Mouse (Mus musculus) frontal cortex, postnatal 25 days (tissue): ENCODE measurements around the gene Myo18b.

ENCODE experiments used
- DNase-seq, 2 experiments: peaks; one replicate each; pipeline ENCODE4 v3.0.0; 2022; ENCODE audit warnings: low spot score in 2 of 2

Gene Myo18b

DNA sequence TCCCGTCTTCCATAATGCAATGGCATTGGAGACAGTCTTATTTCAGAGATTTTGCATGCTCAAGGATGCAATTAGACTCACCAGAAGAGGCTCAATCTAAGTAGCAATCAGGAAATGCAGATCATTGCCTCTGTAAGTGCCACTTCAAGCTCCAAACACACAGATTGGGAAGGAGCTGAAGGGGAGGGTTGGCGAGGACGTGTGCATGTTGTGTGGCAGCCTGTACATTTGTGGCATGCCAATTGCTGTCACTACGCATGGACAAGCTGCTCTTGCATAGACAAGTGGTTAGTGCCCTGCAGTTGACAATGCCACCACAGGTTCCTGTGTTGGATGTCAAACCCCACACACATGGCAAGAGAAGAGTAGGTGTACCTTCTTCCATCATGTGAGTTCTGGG lies 88.5 kb downstream of the Myo18b start:
- DNase-seq = no peak

DNA sequence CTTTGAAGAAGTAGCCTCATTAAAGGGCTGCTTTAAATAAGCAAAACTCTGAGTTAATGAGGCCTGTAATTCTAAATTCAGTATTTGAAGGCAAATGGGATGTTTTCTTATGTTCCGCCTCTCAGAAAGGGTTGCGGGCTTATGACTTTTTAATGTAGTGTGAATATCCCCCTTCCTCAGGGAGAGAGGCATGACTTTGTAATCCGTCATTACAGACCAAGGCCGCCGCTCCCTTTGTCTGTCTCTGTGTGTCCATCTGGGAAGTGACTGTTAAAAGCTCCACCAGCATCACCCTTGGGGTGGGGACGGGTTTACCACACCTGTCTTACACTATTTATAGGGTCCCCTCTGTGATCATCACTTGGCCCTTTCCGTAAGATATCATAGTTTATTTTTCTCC lies 100.1 kb downstream of the Myo18b start:
- DNase-seq = no peak

DNA sequence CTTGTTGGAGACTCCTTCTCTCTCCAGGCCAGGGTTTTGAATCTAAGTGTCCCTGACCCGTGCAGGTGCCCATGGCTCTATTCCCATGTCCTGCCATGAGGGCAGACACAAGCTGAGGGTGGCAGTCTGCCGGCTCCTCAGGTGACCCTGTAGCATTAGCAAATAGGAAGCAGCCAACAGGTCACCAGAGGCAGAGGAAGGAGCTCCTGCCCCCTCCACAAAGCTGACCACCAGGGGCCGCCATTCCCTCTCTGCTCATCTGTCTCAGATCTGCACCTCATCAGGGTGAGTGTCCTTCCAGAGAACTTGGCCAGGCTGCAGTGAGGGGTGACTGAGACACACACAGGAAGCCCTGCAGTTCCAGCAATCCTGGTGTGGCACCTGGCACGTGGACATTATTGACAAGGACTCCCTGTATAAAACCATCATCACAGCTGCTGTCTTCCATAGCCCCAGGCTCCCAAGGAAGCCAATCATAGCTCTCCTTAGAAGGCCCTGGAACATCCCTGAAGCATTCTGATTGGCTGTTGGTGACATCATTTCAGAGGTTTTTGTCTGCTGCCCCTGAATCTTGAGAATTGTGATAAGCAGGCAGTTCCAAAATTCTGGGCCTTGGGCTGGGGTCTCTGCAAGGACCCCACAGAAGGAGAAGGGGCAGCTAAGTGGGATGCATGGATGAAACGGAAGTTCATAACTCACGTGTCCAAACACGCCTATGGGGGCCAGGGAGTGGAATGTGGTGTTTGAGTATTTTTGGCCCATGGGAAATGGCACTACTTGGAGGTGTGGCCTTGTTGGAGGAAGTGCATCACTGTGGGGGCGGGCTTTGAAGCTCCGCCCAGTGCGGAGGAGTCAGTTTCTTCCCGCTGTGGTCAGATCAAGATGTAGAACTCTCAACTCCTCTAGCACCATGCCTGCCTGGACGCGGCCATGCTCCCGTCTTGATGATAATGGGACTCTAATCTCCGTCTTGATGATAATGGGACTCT lies 104.1 kb downstream of the Myo18b start:
- no peak for DNase-seq

DNA sequence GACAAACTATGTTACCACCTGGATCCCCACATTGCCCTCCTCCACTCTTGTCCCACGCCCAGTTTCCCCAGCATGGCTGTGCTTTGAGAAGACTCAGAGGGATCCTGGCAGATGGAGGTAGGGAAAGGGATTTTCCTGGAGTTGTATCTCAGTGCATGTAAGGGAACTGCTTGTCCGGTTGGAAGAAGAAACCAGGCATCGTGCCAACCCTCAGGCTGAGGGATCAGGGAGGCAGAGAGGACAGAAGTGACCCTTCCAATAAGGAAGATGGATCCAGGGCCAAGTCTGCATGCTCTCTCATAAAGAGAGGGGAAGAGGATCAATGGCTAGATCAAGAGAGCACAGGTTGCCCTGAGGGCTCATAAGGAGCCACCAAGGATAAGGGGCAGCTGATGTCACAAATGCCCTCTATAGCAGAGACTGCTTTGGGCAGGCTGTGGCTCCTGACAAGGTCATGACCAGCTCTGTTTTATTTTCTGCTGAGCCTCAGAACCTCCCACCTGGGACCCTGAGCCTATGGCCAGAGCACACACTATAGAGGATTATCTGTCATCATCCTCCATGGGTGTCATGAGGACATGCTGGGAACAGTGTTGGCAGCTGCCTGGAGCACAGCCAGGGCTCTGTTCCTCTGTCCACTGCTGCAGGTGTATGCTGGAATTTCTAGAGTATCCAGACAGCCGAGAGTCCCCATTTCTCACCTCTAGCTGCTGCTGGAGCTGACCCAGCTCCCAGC lies 105.6 kb downstream of the Myo18b start:
- DNase-seq = no peak

DNA sequence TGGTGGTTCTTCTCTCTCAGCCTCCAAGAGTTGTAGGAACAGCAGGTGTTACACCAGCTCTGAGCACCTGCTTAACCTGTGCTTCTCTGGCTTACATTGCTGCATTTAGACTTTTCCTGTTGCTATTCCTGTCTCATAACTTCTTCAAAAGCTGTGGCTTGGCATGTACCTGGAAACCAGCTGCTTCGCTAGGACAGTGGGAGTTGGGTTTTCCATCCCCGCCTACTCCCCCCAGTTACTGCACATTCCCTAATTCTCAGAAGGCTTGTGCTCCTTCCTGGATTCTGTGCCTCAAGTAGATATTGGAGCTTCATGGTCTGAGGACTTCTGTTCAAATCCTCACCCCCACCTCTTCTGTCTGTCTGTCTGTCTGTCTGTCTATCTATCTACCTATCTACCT lies 107.7 kb downstream of the Myo18b start:
- no peak for DNase-seq

DNA sequence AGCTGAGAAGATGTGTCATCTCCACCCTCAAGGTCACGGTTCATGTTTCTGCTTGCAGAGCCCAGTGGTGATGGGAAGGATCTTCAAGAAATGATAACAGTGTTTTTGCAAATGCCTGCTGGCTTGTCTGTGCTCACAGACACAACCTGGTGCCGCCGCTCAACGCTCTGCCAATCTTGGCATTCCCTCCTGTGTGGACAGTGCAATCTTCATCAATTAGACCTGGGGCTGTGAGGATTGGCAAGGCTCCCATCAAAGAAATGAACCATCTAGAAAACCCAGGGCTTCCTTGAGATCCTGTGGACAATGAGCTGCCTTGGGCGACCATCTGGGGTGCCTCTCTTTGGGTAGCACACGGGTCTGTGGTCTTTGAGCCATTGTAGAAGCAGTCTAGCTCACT lies 109.4 kb downstream of the Myo18b start:
- DNase-seq = no peak

DNA sequence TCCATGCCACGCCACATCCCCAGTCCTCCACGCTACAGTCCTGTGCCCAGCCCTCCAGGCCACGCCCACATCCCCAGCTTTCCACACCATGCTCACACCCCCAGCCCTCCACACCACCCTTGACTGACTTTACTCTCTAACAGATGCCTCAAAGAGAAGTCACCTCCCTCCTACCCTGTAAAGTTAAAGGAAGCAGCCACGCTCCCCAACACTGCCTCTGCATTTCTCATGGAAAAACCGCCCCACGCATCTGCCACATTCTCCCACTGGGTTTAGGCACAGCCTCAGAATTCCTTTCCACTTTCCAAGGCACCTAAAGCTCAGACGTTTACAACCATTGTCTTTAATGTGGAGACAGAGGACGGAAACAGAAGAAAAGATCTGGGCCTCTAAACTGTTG lies 110.1 kb downstream of the Myo18b start:
- peak in 1 of 2 experiments; percentile 27 for DNase-seq

DNA sequence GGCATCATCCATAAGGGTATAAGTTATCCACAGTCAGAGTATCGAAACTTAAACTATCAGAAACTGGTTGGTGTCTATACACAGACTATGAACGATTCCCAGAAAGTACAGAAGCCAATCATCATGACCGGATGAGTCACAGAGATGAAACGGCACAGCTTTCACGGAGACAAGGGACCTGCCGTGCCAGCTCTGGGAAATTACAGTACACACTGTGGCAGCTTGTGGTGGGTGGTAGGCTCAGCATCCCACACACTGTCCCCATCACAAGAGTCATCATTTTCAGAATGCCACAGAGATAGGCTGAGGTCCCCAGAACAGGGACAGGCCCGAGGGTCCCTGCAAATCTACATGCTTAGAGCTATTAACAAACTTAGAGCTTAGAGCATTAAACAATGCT lies 114.4 kb downstream of the Myo18b start:
- DNase-seq = peak in 1 of 2 experiments; percentile 39

DNA sequence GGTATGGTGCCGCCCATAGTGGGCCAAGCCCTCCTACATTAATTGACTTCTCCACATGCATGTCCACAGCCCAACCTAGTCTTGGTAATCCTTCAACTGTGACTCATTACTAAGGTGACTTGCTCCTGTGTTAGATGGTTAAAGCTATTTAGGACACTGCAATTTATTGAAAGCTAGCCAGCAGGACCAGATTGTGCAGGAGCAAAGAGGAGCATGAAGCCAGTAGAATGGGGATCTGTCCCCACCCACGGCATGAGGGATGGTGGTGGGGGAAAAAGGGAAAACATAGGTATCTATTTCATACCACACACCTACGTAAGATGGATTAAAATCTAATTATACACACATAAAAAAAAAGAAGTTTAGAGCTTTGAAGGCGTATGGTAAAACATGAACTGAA lies 114.9 kb downstream of the Myo18b start:
- no peak for DNase-seq

DNA sequence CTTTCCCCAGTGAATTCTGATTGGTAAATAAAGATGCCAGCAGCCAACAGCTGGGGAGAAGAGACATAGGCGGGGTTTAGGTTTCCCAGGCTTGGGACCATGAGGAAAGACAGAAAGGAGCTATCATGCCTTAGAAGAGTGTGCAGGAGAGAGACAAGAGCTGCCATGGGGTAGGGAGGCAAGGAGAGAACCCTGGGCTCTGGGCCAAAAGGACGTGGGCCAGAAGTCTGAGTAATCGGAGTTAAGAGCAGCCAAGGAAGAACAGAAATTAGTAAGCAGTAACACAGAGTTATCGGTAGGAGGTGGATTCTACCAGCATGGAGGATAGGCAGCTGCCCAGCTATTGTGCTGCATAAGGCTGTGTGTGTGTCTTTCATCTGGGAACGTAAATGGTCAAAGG lies 115.8 kb downstream of the Myo18b start:
- DNase-seq = peak; percentile 52 to 54

DNA sequence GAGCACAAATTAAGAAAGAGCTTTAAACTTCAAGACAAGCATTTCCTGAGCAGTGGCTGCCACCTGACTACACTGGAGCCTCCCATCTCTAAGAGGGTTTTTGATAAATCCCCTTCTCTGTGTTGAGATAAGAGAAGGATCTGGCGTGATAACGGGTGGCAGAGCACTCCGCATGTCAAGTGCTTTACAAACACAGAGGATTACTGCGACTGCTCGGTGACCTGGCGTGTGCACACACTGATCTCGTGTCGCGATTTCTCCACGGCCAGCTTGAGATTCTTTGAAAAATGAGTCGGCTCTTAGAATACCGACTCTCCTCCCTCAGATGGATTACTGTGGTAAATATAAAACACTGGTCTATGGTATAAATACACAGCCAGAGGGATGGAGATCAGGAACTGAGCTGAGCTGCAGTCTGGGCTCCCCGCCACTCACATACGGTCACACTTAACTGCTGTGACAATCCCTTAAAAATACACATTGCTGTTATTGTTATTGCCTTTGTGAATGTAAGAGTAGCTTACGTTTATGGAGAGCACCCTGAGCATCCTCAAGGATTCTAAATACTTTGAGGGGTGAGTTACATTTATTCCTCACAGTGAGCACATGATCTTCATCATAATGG lies 119.3 kb downstream of the Myo18b start:
- DNase-seq = no peak

DNA sequence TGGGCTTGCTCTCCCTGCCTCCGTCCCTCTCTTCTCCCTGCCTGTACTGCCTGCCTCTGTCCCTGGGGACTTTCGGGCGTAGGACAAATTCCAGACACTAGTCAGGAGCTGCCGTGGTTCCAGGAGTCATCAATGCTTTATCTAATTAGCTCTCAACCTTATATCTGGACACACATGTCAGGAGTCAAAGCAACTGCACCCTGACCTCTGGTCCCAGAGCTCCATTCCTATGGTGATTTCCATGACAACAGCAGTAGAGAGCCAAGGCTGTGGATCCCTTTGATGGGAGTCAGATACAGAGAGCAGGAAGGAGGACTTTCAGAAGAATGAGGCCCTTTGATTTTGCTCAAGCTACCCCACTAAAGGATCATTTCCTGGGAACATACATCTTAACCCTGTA lies 122.7 kb downstream of the Myo18b start:
- DNase-seq = no peak

DNA sequence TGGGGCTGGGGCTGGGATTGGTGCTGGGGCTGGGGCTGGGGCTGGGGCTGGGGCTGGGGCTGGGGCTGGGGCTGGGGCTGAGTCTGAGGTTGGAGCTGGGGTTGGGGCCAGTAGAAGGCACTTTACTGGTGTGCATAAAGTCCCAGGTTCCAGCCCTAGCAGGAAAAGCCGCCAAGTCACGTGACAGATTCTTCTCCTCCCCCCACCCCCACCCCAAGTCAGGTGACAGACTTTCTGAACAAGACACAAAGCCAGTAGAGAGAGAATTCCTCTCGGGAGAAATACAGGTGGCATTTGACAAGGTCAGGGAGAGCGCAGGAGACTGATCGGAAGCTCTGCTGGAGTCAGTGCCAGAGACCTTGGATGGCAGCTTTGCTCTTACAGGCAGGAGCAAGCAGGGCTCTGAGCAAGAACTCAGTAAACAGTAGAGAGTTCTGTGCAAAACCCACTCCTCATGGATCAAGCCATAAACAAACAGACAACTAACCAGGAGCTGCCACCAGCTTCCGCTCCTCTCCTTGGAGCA lies 124.7 kb downstream of the Myo18b start:
- no peak for DNase-seq

DNA sequence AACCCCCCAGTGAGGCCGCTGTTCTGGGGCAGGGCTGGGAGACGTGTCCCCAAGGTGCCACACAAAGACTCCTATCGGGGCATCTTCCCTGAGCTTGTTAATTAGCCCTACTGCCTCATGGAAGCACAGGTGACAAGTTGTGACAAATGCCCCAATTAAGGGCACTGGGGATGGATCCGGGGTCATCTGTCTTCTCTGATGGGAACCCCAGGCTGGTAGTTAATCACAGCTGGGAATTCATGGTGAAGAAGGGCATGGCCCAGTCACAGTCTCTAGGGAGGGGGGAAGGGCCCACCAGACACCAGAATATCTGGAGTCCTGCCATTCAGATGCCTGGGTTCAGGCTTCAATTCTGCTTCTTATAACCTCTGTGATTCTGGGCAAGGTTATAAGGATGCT lies 126.4 kb downstream of the Myo18b start:
- no peak for DNase-seq

DNA sequence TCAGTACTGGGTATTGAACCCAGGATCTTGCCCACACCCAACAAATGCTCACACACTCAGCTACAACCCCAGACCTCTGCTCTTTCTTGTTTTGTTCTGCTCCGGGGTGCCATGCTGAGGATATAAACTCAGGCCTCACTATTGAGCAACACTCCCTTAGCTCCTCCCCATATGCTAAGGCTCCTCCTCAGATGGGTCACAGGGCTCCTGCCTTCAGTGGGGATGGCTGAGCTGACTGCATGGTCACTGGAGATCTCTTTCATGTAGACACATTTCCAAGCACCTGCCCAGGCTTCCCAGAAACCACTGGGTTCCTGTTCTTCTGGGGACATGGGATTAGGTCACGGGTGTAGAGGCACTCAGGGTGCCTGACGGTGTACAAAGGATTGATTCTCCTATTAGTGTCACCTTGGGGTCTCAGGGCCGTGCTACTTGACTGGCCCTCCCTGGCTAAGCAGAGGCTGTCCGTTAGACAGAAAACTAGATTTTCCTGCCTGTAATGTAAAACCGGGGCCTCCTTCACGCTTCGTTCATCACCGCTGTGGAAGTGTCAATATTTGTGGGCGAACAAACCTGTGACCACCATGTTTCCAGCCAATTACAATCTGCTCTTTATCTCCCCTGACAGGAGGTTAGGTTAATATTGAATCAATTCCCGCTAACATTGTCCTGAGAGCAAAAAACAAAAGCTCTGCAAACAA lies 127.0 kb downstream of the Myo18b start:
- no peak for DNase-seq

DNA sequence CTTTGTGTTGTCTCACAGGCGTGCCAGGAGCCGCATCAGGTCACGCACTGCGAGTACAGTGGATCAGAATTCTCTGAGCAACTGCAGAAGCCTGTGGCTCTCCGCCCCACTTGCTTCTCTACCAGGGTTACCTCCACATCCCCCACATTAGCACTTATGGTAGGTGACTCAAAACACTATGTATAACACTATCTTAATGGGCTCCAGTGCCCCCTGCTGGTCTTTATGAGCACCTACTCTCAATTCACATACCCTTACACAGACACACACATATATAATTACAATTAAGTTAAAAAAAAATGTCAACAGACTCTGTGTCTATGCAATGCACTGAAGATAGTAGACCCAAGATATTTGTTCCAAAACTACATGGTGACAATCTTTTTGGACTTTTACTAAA lies 127.6 kb downstream of the Myo18b start:
- no peak for DNase-seq

DNA sequence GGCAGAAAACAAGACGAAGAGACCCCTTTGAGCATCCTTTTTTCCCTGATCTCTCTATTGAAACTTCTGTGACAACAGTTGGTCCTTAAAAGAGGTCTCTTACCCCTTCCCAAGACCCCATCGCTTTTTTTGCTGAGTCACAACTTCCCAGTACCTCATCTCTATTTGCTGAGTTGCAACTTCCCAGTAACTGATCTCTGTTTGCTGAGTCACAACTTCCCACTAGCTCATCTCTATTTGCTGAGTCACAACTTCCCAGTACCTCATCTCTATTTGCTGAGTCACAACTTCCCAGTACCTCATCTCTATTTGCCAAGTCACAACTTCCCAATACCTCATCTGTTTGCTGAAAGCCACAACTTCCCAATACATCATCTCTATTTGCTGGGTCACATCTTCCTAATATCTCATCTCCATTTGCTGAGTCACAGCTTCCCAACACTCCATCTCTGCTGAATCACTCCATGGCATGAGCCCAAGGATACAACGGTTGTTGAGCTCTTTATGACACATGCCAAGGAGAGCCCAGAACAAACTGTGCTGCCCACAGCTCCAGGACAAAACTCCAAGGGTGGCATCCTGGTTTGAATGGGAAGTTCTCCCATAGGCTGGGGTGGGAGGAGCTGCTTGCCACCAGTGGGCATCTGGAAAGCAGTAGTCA lies 134.6 kb downstream of the Myo18b start:
- DNase-seq = no peak

DNA sequence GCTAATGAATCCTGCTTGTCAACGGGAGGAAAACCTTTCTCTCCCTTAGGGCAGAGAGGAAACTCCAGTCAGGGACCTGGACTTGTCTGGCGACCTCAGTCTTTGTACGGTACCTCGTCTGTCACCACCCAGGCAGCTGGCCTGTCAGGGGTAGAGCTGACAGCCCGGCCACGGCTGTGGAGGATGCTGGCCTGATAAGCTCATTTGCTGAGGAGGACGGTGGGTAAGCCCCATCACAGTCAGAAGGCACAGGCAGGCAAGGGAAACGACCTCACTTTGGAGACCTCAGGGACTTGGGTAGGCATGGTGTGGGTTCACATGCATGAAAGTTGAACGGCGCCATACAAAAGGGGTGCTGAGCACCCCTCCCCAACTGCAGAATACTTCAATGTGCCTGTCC lies 140.6 kb downstream of the Myo18b start:
- no peak for DNase-seq

DNA sequence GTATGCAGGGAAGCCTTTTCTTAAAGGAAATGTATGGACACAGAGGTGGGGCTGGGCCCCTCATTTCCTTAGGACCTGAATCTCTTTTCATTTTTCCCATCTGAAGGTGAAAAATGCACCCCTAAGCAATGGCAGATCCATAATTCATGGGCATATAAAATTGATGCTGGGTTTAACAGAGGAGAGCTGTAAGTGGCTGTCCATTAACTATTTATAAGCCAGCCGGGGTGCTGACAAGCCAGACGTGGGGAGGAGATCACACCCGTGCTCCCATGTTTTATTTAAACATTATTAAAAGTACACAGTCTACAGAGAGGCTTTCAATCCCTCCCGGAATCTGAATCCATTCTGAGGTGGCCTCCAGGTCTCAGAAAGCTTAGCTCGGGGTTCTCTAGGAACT lies 146.5 kb downstream of the Myo18b start:
- no peak for DNase-seq

DNA sequence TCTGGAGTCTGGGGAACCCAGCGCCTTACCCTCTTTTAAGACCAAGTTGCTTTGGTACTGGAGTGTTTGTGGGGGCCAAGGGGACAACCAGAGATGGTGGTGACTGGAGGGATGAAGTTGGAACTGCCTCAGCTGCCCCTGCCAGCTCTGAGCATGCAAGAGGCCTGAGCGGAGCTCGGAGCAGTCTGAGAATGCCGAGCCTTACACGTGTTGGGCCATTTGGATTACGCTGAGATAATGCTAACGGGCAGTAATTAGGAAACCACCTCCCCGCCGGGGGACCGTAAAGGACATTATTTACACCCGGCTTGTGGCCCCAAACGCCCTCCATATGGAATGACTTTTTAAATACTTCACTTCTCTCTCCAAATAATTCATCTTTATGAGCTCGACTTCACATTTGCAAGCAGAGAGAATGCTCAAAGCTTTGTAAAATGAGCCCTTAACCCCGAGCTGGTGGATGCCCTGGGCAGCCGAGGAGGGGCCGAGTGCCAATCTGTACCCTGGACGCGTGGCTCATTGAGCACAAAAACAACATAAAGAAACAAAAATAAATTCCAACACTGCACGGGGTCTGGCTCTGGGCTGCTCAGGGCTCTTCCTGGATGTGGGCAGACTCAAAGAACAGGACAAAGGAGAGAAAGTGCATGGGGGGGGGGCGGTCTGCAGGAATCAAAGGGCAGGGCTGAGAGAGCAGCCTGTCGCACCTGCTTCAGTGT lies 148.0 kb downstream of the Myo18b start:
- DNase-seq = no peak
